Mouse (Mus musculus): ENCODE measurements around the gene Olfr1369-ps1. TPM values are rescaled to one million over a fixed set of nuclear protein-coding genes. Genes with fewer than 3 reads are reported as not detected.
"Not testable (repeated sequence)": the region's sequence is repeated elsewhere in the genome, so short reads cannot be mapped to it uniquely, and the experiment has no call there.

Olfr1369-ps1 gene
- not detected in 2 replicates for polyA plus RNA-seq (2014; fragmentation: Nextera tagmentation; extraction: Ambion mirVana)

DNA sequence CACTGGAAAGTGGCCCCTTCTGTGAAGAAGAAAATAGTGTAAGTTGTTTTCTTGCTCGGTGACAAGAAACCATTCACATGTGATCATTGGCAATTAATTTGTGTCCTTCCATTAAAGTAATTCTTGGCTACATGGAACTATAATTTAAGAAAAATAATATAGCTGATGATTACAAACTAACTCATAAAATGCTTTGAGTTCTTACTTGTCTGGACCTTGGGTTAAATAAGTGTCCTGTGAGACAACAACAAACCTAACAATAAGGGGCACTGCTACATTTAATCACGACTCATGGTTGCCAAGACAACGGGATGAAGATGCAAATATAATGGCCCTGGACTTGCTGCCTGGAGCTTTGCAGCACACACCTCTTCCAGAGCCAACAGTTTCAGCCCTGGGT is at the start of gene Olfr1369-ps1:
Gene Olfr1369-ps1, plus strand, starts transcription at position 301 of the 400 bp plus-strand sequence.
- not testable (repeated sequence) for H3K27ac ChIP-seq (ENCODE audit: low read depth, low read length); H3K36me3 ChIP-seq (ENCODE audit: control insufficient read depth, insufficient read depth, low read length); H3K4me3 ChIP-seq (ENCODE audit: low read depth, low read length); H3K4me2 ChIP-seq (ENCODE audit: low read depth); H3K9me3 ChIP-seq (ENCODE audit: control insufficient read depth, low read length); DNase-seq (ENCODE audit: low spot score); ATAC-seq (ENCODE audit: insufficient read depth, low FRiP score, low TSS enrichment); H3K4me1 ChIP-seq (ENCODE audit: control insufficient read depth, insufficient read depth, low read length); H3K9ac ChIP-seq (ENCODE audit: low read length); H3K27me3 ChIP-seq (ENCODE audit: control insufficient read depth, insufficient read depth, low read length)
- WGBS, result 77% methylated on average over 3 of the region's 3 CpGs

DNA sequence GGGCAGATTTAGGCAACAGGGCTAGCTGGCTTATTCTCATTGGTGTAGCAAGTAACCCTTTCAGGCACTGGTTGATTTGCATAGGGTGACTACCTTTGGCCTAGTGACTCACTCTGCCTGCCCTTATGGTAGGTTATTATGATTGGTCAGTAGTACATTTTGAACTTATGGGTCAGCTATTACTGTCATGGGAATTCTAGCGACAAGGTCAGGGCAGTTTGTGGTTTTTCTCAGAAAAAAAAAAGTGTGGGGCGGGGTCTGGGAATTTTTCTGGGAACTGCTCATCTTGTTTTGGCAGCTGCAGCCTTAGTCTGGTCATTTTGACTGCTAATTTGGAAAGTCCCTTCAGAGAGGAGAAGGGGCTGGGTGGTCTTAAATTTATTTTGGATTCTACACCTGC is 45.3 kb upstream of the Olfr1369-ps1 start:
- WGBS, result 86% methylated on average over 2 of the region's 2 CpGs
- Histone ChIP-seq H3K27ac (ENCODE audit: low read depth, low read length) (no peak overlapping the region), H3K4me2 (ENCODE audit: low read depth) (no peak overlapping the region), H3K9ac (ENCODE audit: low read length) (no peak overlapping the region), H3K4me3 (ENCODE audit: low read depth, low read length) (no peak overlapping the region), H3K27me3 (ENCODE audit: control insufficient read depth, insufficient read depth, low read length) (no peaks in the 10 kb centered on the region), H3K36me3 (ENCODE audit: control insufficient read depth, insufficient read depth, low read length) (no peaks in the 10 kb centered on the region), H3K9me3 (ENCODE audit: control insufficient read depth, low read length) (no peaks in the 10 kb centered on the region), H3K4me1 (ENCODE audit: control insufficient read depth, insufficient read depth, low read length) (no peaks in the 10 kb centered on the region)
- DNase-seq (ENCODE audit: low spot score), result no peak
- ATAC-seq (ENCODE audit: insufficient read depth, low FRiP score, low TSS enrichment), result no peak

DNA sequence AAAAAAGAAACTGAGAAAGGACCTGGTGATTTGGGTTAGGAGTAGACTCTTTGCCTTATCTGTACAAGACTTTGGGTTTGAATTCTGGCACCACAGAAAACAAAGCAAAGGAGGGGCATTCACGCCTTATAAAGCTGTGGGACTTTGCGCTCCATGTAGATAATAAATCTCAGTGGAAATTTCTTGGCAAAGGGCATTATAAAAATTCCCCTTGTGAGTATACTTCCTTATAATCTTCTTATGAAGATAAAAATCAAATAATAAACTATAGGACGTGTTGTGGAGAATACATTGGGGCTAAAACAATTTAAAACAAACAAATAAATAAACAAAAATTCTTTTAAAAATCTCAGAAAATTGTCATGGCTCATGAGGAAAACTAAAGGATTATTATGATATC is 36.4 kb upstream of the Olfr1369-ps1 start, which contains the start of gene Olfr1370:
Gene Olfr1370, minus strand, starts transcription at position 101 of the 400 bp plus-strand sequence.
- no peak for DNase-seq (ENCODE audit: low spot score)
- 77% methylated on average over 3 of the region's 3 CpGs for WGBS
- Histone ChIP-seq H3K4me1 (ENCODE audit: control insufficient read depth, insufficient read depth, low read length) (no peaks in the 10 kb centered on the region), H3K9ac (ENCODE audit: low read length) (no peak within 1 kb of the TSS), H3K36me3 (ENCODE audit: control insufficient read depth, insufficient read depth, low read length) (no peaks in the 10 kb centered on the region), H3K9me3 (ENCODE audit: control insufficient read depth, low read length) (no peaks in the 10 kb centered on the region), H3K4me3 (ENCODE audit: low read depth, low read length) (no peak within 1 kb of the TSS), H3K4me2 (ENCODE audit: low read depth) (no peak within 1 kb of the TSS), H3K27ac (ENCODE audit: low read depth, low read length) (no peak within 1 kb of the TSS), H3K27me3 (ENCODE audit: control insufficient read depth, insufficient read depth, low read length) (no peaks in the 10 kb centered on the region)
- no peak for ATAC-seq (ENCODE audit: insufficient read depth, low FRiP score, low TSS enrichment)

DNA sequence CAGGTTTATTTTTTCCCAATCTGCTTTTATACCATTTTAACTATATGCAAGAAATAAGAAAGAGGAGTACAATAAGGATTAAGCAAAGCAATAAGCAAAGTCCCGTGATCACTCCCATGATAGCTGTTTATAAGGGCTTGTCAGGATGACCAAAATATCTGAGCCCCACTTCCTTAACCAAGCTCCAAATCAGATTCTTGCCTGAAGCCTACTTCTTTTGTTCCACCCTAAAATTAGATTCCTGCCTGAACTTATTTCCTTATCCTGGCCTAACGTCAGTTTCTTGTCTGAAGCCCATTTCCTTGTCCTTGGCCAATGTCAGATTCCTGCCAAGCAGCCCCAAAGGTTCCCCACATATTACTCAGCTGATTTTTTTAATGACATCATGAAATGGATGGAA is 28.6 kb upstream of the Olfr1369-ps1 start:
- Histone ChIP-seq H3K9me3 (ENCODE audit: control insufficient read depth, low read length) (no peaks in the 10 kb centered on the region), H3K9ac (ENCODE audit: low read length) (no peak overlapping the region), H3K36me3 (ENCODE audit: control insufficient read depth, insufficient read depth, low read length) (no peaks in the 10 kb centered on the region), H3K4me2 (ENCODE audit: low read depth) (no peak overlapping the region), H3K4me1 (ENCODE audit: control insufficient read depth, insufficient read depth, low read length) (no peaks in the 10 kb centered on the region), H3K27ac (ENCODE audit: low read depth, low read length) (no peak overlapping the region), H3K4me3 (ENCODE audit: low read depth, low read length) (no peak overlapping the region), H3K27me3 (ENCODE audit: control insufficient read depth, insufficient read depth, low read length) (no peaks in the 10 kb centered on the region)
- DNase-seq (ENCODE audit: low spot score) (no peak), ATAC-seq (ENCODE audit: insufficient read depth, low FRiP score, low TSS enrichment) (no peak)
- 79% methylated on average over 2 of the region's 2 CpGs for WGBS

- Histone ChIP-seq H3K4me3 (ENCODE audit: low read depth, low read length) (no peak overlapping the region), H3K4me2 (ENCODE audit: low read depth) (no peak overlapping the region), H3K9me3 (ENCODE audit: control insufficient read depth, low read length) (no peaks in the 10 kb centered on the region), H3K4me1 (ENCODE audit: control insufficient read depth, insufficient read depth, low read length) (no peaks in the 10 kb centered on the region), H3K9ac (ENCODE audit: low read length) (no peak overlapping the region), H3K27me3 (ENCODE audit: control insufficient read depth, insufficient read depth, low read length) (no peaks in the 10 kb centered on the region), H3K27ac (ENCODE audit: low read depth, low read length) (no peak overlapping the region), H3K36me3 (ENCODE audit: control insufficient read depth, insufficient read depth, low read length) (no peaks in the 10 kb centered on the region)
- WGBS, result 100% methylated on average over 3 of the region's 3 CpGs
- DNase-seq (ENCODE audit: low spot score) (no peak), ATAC-seq (ENCODE audit: insufficient read depth, low FRiP score, low TSS enrichment) (no peak)
These were observed 1.5 kb upstream of the Olfr1369-ps1 start for GRCm38 (mm10) chr13:21109759-21110158.

GRCm38 (mm10) chr13:21110441-21110840 is 842 bp upstream of the Olfr1369-ps1 start:
- H3K4me1 ChIP-seq (ENCODE audit: control insufficient read depth, insufficient read depth, low read length), result no peaks in the 10 kb centered on the region
- 89% methylated on average over 6 of the region's 6 CpGs for WGBS
- H3K36me3 ChIP-seq (ENCODE audit: control insufficient read depth, insufficient read depth, low read length), result no peaks in the 10 kb centered on the region
- H3K4me3 ChIP-seq (ENCODE audit: low read depth, low read length), result no peak overlapping the region
- no peaks in the 10 kb centered on the region for H3K27me3 ChIP-seq (ENCODE audit: control insufficient read depth, insufficient read depth, low read length)
- H3K4me2 ChIP-seq (ENCODE audit: low read depth), result no peak overlapping the region
- H3K9ac ChIP-seq (ENCODE audit: low read length), result no peak overlapping the region
- no peaks in the 10 kb centered on the region for H3K9me3 ChIP-seq (ENCODE audit: control insufficient read depth, low read length)
- DNase-seq (ENCODE audit: low spot score) (no peak), ATAC-seq (ENCODE audit: insufficient read depth, low FRiP score, low TSS enrichment) (no peak)
- no peak overlapping the region for H3K27ac ChIP-seq (ENCODE audit: low read depth, low read length)

- no peak overlapping the region for H3K9ac ChIP-seq (ENCODE audit: low read length)
- WGBS, result 89% methylated on average over 4 of the region's 4 CpGs
- ATAC-seq (ENCODE audit: insufficient read depth, low FRiP score, low TSS enrichment) (no peak), DNase-seq (ENCODE audit: low spot score) (no peak)
- H3K9me3 ChIP-seq (ENCODE audit: control insufficient read depth, low read length), result no peaks in the 10 kb centered on the region
- H3K4me2 ChIP-seq (ENCODE audit: low read depth), result no peak overlapping the region
- H3K36me3 ChIP-seq (ENCODE audit: control insufficient read depth, insufficient read depth, low read length), result no peaks in the 10 kb centered on the region
- no peaks in the 10 kb centered on the region for H3K27me3 ChIP-seq (ENCODE audit: control insufficient read depth, insufficient read depth, low read length)
- H3K4me1 ChIP-seq (ENCODE audit: control insufficient read depth, insufficient read depth, low read length), result no peaks in the 10 kb centered on the region
- no peak overlapping the region for H3K27ac ChIP-seq (ENCODE audit: low read depth, low read length)
- H3K4me3 ChIP-seq (ENCODE audit: low read depth, low read length), result no peak overlapping the region
These were observed 2.8 kb downstream of the Olfr1369-ps1 start for GRCm38 (mm10) chr13:21114121-21114520.

DNA sequence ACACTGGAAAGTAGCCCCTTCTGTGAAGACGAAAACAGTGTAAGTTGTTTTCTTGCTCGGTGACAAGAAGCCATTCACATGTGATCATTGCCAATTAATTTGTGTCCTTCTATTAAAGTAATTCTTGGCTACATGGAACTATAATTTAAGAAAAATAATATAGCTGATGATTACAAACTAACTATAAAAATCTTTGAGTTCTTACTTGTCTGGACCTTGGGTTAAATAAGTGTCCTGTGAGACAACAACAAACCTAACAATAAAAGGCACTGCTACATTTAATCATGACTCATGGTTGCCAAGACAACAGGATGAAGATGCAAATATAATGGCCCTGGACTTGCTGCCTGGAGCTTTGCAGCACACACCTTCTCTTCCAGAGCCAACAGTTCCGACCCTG is 18.1 kb downstream of the Olfr1369-ps1 start, which contains the start of gene Olfr263:
Gene Olfr263, plus strand, starts transcription at position 301 of the 400 bp plus-strand sequence.
- not testable (repeated sequence) for ATAC-seq (ENCODE audit: insufficient read depth, low FRiP score, low TSS enrichment); H3K27me3 ChIP-seq (ENCODE audit: control insufficient read depth, insufficient read depth, low read length); H3K36me3 ChIP-seq (ENCODE audit: control insufficient read depth, insufficient read depth, low read length); DNase-seq (ENCODE audit: low spot score); H3K4me3 ChIP-seq (ENCODE audit: low read depth, low read length); H3K27ac ChIP-seq (ENCODE audit: low read depth, low read length); H3K4me2 ChIP-seq (ENCODE audit: low read depth); H3K9me3 ChIP-seq (ENCODE audit: control insufficient read depth, low read length); H3K9ac ChIP-seq (ENCODE audit: low read length); H3K4me1 ChIP-seq (ENCODE audit: control insufficient read depth, insufficient read depth, low read length)
- 85% methylated on average over 3 of the region's 3 CpGs for WGBS

DNA sequence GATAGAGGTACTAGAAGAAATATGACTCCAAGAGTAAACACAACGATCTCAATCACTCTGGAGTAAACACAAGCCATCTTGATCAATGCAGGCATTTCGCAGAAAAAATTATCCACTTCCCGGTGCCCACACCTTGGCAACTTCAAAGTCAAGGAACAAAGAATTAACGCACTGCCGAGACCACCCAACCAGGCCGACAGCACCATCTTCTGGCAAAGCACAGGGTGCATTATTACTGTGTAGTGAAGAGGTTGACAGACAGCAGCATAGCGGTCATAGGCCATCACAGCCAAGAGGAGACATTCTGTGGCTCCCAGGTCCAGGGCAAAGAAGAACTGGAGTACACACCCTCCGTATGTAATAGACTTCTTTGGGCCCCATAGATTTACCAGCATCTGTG is 31.1 kb downstream of the Olfr1369-ps1 start:
- H3K27ac ChIP-seq (ENCODE audit: low read depth, low read length), result no peak overlapping the region
- H3K4me2 ChIP-seq (ENCODE audit: low read depth), result no peak overlapping the region
- no peaks in the 10 kb centered on the region for H3K27me3 ChIP-seq (ENCODE audit: control insufficient read depth, insufficient read depth, low read length)
- no peak overlapping the region for H3K4me3 ChIP-seq (ENCODE audit: low read depth, low read length)
- no peaks in the 10 kb centered on the region for H3K9me3 ChIP-seq (ENCODE audit: control insufficient read depth, low read length)
- WGBS, result 49% methylated on average over 8 of the region's 8 CpGs
- DNase-seq (ENCODE audit: low spot score) (no peak), ATAC-seq (ENCODE audit: insufficient read depth, low FRiP score, low TSS enrichment) (no peak)
- H3K4me1 ChIP-seq (ENCODE audit: control insufficient read depth, insufficient read depth, low read length), result no peaks in the 10 kb centered on the region
- H3K36me3 ChIP-seq (ENCODE audit: control insufficient read depth, insufficient read depth, low read length), result no peaks in the 10 kb centered on the region
- H3K9ac ChIP-seq (ENCODE audit: low read length), result no peak overlapping the region

All from neural tube, embryonic 11.5 days (tissue).